Mouse (Mus musculus): ENCODE data around the gene Hist2h4. TPM values are rescaled to one million over a fixed set of nuclear protein-coding genes. Genes with fewer than 3 reads are reported as not detected.
"Not testable (repeated sequence)": the region's sequence is repeated elsewhere in the genome, so short reads cannot be mapped to it uniquely, and the experiment has no call there.

Gene Hist2h4
- total RNA-seq, 2 experiments from 2014 or later = 7.5 to 8.7 TPM

GRCm38 (mm10) chr3:96220765-96221639 lies 42.1 kb downstream of the Hist2h4 start, which contains the start of the genes Hist2h2ac and Hist2h2be:
Gene Hist2h2ac, minus strand, starts transcription at chr3:96220880.
Gene Hist2h2be, plus strand, starts transcription at chr3:96221119.
- peak; percentile 81 for DNase-seq

GRCm38 (mm10) chr3:96220131-96220764 lies 42.9 kb downstream of the Hist2h4 start:
- DNase-seq = not testable (repeated sequence)

GRCm38 (mm10) chr3:96219661-96220130 lies 43.4 kb downstream of the Hist2h4 start, which contains the start of the genes Bola1 and Hist2h2ab:
Gene Bola1, minus strand, starts transcription at chr3:96219709.
Gene Hist2h2ab, plus strand, starts transcription at chr3:96219865.
- peak; percentile 73 for DNase-seq

DNA sequence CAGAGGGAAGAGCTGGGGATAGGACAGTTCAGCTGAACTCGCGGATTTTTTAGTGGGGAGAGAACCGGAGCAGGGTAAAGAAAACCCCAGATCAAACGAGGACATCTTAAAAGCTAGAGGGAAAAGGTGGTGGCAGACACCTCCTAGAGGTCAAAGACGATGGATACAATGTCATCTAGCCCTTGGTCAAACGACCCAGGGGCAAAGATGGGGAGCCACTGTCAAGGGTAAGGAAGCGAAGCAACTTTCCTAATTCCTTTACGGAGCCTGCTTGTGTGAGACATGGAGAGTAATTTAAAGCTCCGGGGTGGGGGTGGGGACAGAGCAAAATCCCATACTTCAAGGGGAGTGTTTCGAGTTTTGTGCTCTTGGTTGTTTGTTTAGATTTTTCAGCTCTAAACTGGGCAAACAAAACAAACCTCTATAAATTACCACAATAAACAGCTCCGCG lies 43.9 kb downstream of the Hist2h4 start:
- DNase-seq = peak; percentile 22

Small RNA genes lying within 50 kb of the gene (microRNA-seq; reads per million reads assigned to microRNA genes)
- gene Gm44492 (ENCODE audit: borderline replicate concordance in 2 of 2) (0 reads per million in 2 experiments), gene Gm47311 (ENCODE audit: borderline replicate concordance in 2 of 2) (0 reads per million in 2 experiments), gene Gm47313 (ENCODE audit: borderline replicate concordance in 2 of 2) (0 reads per million in 2 experiments)

Other genes starting within 250 kb of the Hist2h4 start
- 10 to 100 TPM; 17.0 to 22.2 TPM for gene Vps45, start 204.8 kb downstream of the Hist2h4 start, total RNA-seq (2021)
- gene Otud7b, start 158.8 kb downstream of the Hist2h4 start, total RNA-seq (2021) = 10 to 100 TPM; 52.5 to 54.4 TPM
- gene Mtmr11, start 101.3 kb downstream of the Hist2h4 start, total RNA-seq (2021) = 1 to 10 TPM; 2.5 to 4.1 TPM
- gene Sf3b4, start 91.0 kb downstream of the Hist2h4 start, total RNA-seq (2021) = 10 to 100 TPM in 1 of 2 experiments, 1 to 10 TPM in 1; 8.8 to 10.3 TPM
- gene Sv2a, start 82.2 kb downstream of the Hist2h4 start, total RNA-seq (2021) = 1 to 10 TPM in 1 of 2 experiments, under 1 TPM in 1; 0.92 to 1.3 TPM
- 10 to 100 TPM; 22.4 to 28.2 TPM for gene Bola1, start 43.6 kb downstream of the Hist2h4 start, total RNA-seq (2021)
- 1 to 10 TPM; 1.7 TPM for gene Hist2h2ab, start 43.4 kb downstream of the Hist2h4 start, total RNA-seq (2021)
- gene Hist2h2ac, start 42.4 kb downstream of the Hist2h4 start, total RNA-seq (2021) = 10 to 100 TPM; 12.1 to 12.5 TPM
- gene Hist2h2be, start 42.2 kb downstream of the Hist2h4 start, total RNA-seq (2021) = 1 to 10 TPM; 4.5 to 5.3 TPM
- 10 to 100 TPM in 1 of 2 experiments, 1 to 10 TPM in 1; 7.1 to 11.4 TPM for gene Hist2h3c2, start 24.2 kb downstream of the Hist2h4 start, total RNA-seq (2021)
- gene Hist2h2aa2, start 23.0 kb downstream of the Hist2h4 start, total RNA-seq (2021) = 100 to 1,000 TPM; 213 to 222 TPM
- gene Hist2h2aa1, start 17.8 kb downstream of the Hist2h4 start, total RNA-seq (2021) = 1 to 10 TPM; 4.9 to 5.7 TPM
- not detected for gene Hist2h3c1, start 16.6 kb downstream of the Hist2h4 start, total RNA-seq (2021)
- gene Hist2h3b, start 5.3 kb upstream of the Hist2h4 start, total RNA-seq (2021) = 10 to 100 TPM; 24.6 to 29.5 TPM
- 10 to 100 TPM; 30.8 to 37.0 TPM for gene Hist2h2bb, start 6.4 kb upstream of the Hist2h4 start, total RNA-seq (2021)
- under 1 TPM; 0.33 to 0.40 TPM for gene Fcgr1, start 30.7 kb upstream of the Hist2h4 start, total RNA-seq (2021)
- not detected for gene BC107364, start 189.0 kb upstream of the Hist2h4 start, total RNA-seq (2021)